Comparison of ENCODE assay signal across 18 mouse cellular contexts in genomic region chr14:8219876-8220275, GRCm38 (mm10). TPM values are rescaled to one million over a fixed set of nuclear protein-coding genes. Genes with fewer than 3 reads are reported as not detected.
"Had no signal": no experiment of that assay in that cellular context is flagged by ENCODE, and none has a peak within 500 bp of the region (broad histone marks: within the 10 kb centered on the region; RNA-seq: fewer than 3 reads in every experiment).

No protein-coding gene starts in this region.

- H3K4me2 ChIP-seq: liver, embryonic 13.5 days; lung, embryonic 15.5 days; midbrain, embryonic 11.5 days had no signal

- H3K27ac ChIP-seq: left cerebral cortex, adult 2 months; limb, embryonic 10.5 days; liver, embryonic 13.5 days; lung, embryonic 15.5 days; macrophage; neural tube, embryonic 13.5 days had no signal

- H3K27me3 ChIP-seq: liver, embryonic 13.5 days; lung, embryonic 15.5 days had no signal

- H3K9ac ChIP-seq: liver, embryonic 13.5 days; liver, postnatal 0 days; lung, embryonic 15.5 days; neural tube, embryonic 13.5 days had no signal

- H3K9me3 ChIP-seq: limb, embryonic 10.5 days; liver, embryonic 13.5 days; lung, embryonic 15.5 days; megakaryocyte, embryonic 14.5 days; neural tube, embryonic 13.5 days had no signal

- H3K4me3 ChIP-seq: left cerebral cortex, adult 2 months; limb, embryonic 10.5 days; liver, embryonic 13.5 days; lung, embryonic 15.5 days; megakaryocyte, embryonic 14.5 days; neural tube, embryonic 13.5 days had no signal

- ATAC-seq: midbrain, embryonic 16.5 days had no signal

- DNase-seq: kidney, postnatal 4 days; liver, embryonic 13.5 days; lung, postnatal 14 days; retina, postnatal 1 day; right cerebral cortex, postnatal 4 days; thymus, adult 18-20 months had no signal

RNA-seq across cellular contexts. Expression of gene Acox2, which starts 39.3 kb away (rescaled TPM):
- total RNA-seq: layer of hippocampus, adult 8-10 months; left cerebral cortex, postnatal 14 days had no signal
- polyA plus RNA-seq: macrophage; midbrain, embryonic 11.5 days; midbrain, embryonic 16.5 days; neural tube, embryonic 13.5 days; stomach, embryonic 14.5 days had no signal
